Mouse (Mus musculus): Measurements from ENCODE around the gene C1ra. TPM values are rescaled to one million over a fixed set of nuclear protein-coding genes. Genes with fewer than 3 reads are reported as not detected.
"Not testable (repeated sequence)": the region's sequence is repeated elsewhere in the genome, so short reads cannot be mapped to it uniquely, and the experiment has no call there.

Gene C1ra
- polyA plus RNA-seq, 1 experiment = 11.3 TPM

DNA sequence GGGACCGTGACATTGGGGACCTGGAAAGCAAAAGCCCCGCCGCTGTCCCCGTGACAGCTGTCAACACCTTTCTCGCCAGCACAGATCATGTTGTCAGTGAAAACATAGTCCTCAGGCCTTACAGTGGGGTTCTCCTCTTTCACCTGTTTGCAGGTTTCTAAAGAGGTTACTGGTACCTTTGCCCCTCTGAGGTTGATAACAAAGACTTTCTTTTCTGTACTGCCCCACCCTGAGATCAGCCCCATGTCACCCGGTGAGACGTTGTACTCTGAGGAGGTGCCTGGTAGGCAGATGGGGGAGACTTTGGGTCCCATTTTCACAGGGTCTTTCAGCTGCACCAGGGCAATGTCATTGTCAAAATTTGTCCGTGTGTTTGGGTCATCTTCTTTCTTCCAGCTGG is 18.9 kb downstream of the C1ra start:
- no peak for DNase-seq
- no peaks in the 10 kb centered on the region for H3K36me3 ChIP-seq (ENCODE audit: control insufficient read depth, insufficient read depth, low read length)
- H3K27me3 ChIP-seq (ENCODE audit: control insufficient read depth, insufficient read depth, low read length) = no peaks in the 10 kb centered on the region
- H3K27ac ChIP-seq (ENCODE audit: control insufficient read depth, insufficient read depth, low read length) = no peak overlapping the region
- no peaks in the 10 kb centered on the region for H3K4me1 ChIP-seq (replicated peaks; ENCODE audit: control insufficient read depth, insufficient read depth, low read length)
- no peak overlapping the region for H3K4me3 ChIP-seq (ENCODE audit: control insufficient read depth, insufficient read depth, low read length)
- 90% methylated on average over 8 of the region's 8 CpGs for WGBS
- TF ChIP-seq CTCF (IDR thresholded peaks at IDR 0.05; ENCODE audit: borderline replicate concordance, control insufficient read depth, extremely low read depth, insufficient read depth, low read length, poor library complexity) = no peak
- TF ChIP-seq POLR2A (IDR thresholded peaks at IDR 0.05; ENCODE audit: control insufficient read depth, extremely low read depth, insufficient read depth, low read length, poor library complexity) = no peak

GRCm38 (mm10) chr6:124536125-124536829 is 24.1 kb downstream of the C1ra start:
- WGBS = 76% methylated on average over 8 of the region's 8 CpGs

GRCm38 (mm10) chr6:124541176-124541575 is 29.0 kb downstream of the C1ra start:
- 84% methylated on average over 2 of the region's 2 CpGs for WGBS
- H3K27me3 ChIP-seq (ENCODE audit: control insufficient read depth, insufficient read depth, low read length); H3K4me3 ChIP-seq (ENCODE audit: control insufficient read depth, insufficient read depth, low read length); DNase-seq; H3K27ac ChIP-seq (ENCODE audit: control insufficient read depth, insufficient read depth, low read length); H3K4me1 ChIP-seq (replicated peaks; ENCODE audit: control insufficient read depth, insufficient read depth, low read length); H3K36me3 ChIP-seq (ENCODE audit: control insufficient read depth, insufficient read depth, low read length): not testable (repeated sequence)

More at GRCm38 (mm10) chr6:124536125-124536829, 24.1 kb downstream of the C1ra start:
- DNase-seq; H3K4me3 ChIP-seq (ENCODE audit: control insufficient read depth, insufficient read depth, low read length); H3K4me1 ChIP-seq (replicated peaks; ENCODE audit: control insufficient read depth, insufficient read depth, low read length); H3K27me3 ChIP-seq (ENCODE audit: control insufficient read depth, insufficient read depth, low read length); H3K36me3 ChIP-seq (ENCODE audit: control insufficient read depth, insufficient read depth, low read length); H3K27ac ChIP-seq (ENCODE audit: control insufficient read depth, insufficient read depth, low read length): not testable (repeated sequence)

- WGBS = 0% methylated on average over 1 of the region's 1 CpGs
- not testable (repeated sequence) for H3K4me3 ChIP-seq (ENCODE audit: control insufficient read depth, insufficient read depth, low read length); H3K4me1 ChIP-seq (replicated peaks; ENCODE audit: control insufficient read depth, insufficient read depth, low read length); H3K27ac ChIP-seq (ENCODE audit: control insufficient read depth, insufficient read depth, low read length); H3K27me3 ChIP-seq (ENCODE audit: control insufficient read depth, insufficient read depth, low read length); H3K36me3 ChIP-seq (ENCODE audit: control insufficient read depth, insufficient read depth, low read length)
- peak; percentile 13 for DNase-seq
These were observed 30.1 kb downstream of the C1ra start, which contains the start of gene C1s1 for GRCm38 (mm10) chr6:124542284-124542683. Gene C1s1 (minus strand): TSS chr6:124542359.

DNA sequence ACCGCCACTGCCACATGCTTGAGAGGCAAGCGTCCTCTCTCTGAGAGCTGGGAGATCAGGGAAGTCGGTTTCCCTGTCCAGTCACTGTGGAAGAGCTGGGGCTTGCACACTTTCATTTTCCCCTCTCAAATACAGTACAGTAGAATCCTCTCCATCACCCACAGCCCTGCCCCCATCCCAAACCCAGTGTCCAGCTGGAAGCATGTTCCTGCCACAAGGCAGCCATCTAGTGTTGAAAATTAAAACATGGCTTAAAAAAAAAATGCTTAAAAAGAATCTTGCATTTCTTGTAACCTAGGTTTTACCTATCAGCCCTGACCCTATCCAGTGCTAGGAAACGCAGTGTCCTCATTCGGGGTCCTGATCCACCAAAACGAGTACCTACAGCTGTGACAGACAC is 32.3 kb downstream of the C1ra start:
- DNase-seq = no peak
- no peaks in the 10 kb centered on the region for H3K4me1 ChIP-seq (replicated peaks; ENCODE audit: control insufficient read depth, insufficient read depth, low read length)
- 70% methylated on average over 6 of the region's 6 CpGs for WGBS
- no peak overlapping the region for H3K27ac ChIP-seq (ENCODE audit: control insufficient read depth, insufficient read depth, low read length)
- no peaks in the 10 kb centered on the region for H3K27me3 ChIP-seq (ENCODE audit: control insufficient read depth, insufficient read depth, low read length)
- no peak for TF ChIP-seq CTCF (IDR thresholded peaks at IDR 0.05; ENCODE audit: borderline replicate concordance, control insufficient read depth, extremely low read depth, insufficient read depth, low read length, poor library complexity)
- TF ChIP-seq POLR2A (IDR thresholded peaks at IDR 0.05; ENCODE audit: control insufficient read depth, extremely low read depth, insufficient read depth, low read length, poor library complexity) = no peak
- no peak overlapping the region for H3K4me3 ChIP-seq (ENCODE audit: control insufficient read depth, insufficient read depth, low read length)
- no peaks in the 10 kb centered on the region for H3K36me3 ChIP-seq (ENCODE audit: control insufficient read depth, insufficient read depth, low read length)

DNA sequence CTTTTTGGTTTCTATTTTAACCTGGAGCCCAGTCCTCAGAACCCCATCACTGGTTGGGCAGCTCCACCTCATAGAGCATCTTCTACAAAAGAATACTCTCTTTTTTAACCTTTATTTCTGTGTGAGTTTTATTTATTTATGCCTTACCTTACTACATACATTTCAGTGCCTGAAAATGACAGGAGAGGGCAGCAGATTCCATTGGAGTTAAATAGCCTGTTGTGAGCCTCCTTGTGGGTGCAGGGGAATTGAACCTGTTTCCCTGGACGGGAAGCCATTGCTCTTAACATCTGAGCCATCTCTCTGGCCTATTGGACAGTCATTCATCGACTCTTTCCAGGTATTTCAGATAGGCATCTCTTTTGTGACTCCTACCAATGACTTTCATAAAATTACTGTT is 33.2 kb downstream of the C1ra start:
- H3K27ac ChIP-seq (ENCODE audit: control insufficient read depth, insufficient read depth, low read length) = no peak overlapping the region
- no peaks in the 10 kb centered on the region for H3K36me3 ChIP-seq (ENCODE audit: control insufficient read depth, insufficient read depth, low read length)
- no peak overlapping the region for H3K4me3 ChIP-seq (ENCODE audit: control insufficient read depth, insufficient read depth, low read length)
- no peaks in the 10 kb centered on the region for H3K4me1 ChIP-seq (replicated peaks; ENCODE audit: control insufficient read depth, insufficient read depth, low read length)
- no peak for DNase-seq
- WGBS = 74% methylated on average over 2 of the region's 2 CpGs
- H3K27me3 ChIP-seq (ENCODE audit: control insufficient read depth, insufficient read depth, low read length) = no peaks in the 10 kb centered on the region
- no peak for TF ChIP-seq POLR2A (IDR thresholded peaks at IDR 0.05; ENCODE audit: control insufficient read depth, extremely low read depth, insufficient read depth, low read length, poor library complexity)
- TF ChIP-seq CTCF (IDR thresholded peaks at IDR 0.05; ENCODE audit: borderline replicate concordance, control insufficient read depth, extremely low read depth, insufficient read depth, low read length, poor library complexity) = no peak

DNA sequence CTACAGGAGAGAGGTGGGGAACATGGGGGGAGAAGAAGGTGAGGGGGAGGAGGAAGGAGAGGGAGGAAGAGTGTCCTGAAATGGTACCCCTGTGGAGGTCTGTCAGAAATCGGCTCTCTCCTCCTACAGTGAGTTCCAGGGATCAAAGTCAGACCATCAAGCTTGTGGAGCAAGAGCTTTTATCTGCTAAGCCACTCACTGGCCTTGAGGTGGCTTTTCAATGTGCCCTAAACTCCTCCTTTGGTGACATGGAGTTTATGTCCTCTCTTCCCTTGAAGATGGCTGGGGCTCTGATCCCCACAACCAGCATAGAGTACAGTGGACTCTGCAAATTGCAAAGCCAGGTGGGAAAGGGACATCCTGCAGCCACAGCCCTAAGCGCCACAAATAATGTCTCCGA is 35.8 kb downstream of the C1ra start:
- H3K36me3 ChIP-seq (ENCODE audit: control insufficient read depth, insufficient read depth, low read length); H3K4me3 ChIP-seq (ENCODE audit: control insufficient read depth, insufficient read depth, low read length); H3K27ac ChIP-seq (ENCODE audit: control insufficient read depth, insufficient read depth, low read length); H3K27me3 ChIP-seq (ENCODE audit: control insufficient read depth, insufficient read depth, low read length); DNase-seq; H3K4me1 ChIP-seq (replicated peaks; ENCODE audit: control insufficient read depth, insufficient read depth, low read length): not testable (repeated sequence)
- WGBS = 93% methylated on average over 3 of the region's 3 CpGs

All from thymus, adult 2 months (tissue).